Mouse (Mus musculus) ovary, postnatal 36 days (tissue): ENCODE measurements around the gene Srsf3.
"Not testable (repeated sequence)": the region's sequence is repeated elsewhere in the genome, so short reads cannot be mapped to it uniquely, and the experiment has no call there.

Experiments
- DNase-seq: peaks from one replicate; pipeline ENCODE4 v3.0.0; 2022; ENCODE audit warnings: low spot score, mixed read lengths

The Srsf3 gene

DNA sequence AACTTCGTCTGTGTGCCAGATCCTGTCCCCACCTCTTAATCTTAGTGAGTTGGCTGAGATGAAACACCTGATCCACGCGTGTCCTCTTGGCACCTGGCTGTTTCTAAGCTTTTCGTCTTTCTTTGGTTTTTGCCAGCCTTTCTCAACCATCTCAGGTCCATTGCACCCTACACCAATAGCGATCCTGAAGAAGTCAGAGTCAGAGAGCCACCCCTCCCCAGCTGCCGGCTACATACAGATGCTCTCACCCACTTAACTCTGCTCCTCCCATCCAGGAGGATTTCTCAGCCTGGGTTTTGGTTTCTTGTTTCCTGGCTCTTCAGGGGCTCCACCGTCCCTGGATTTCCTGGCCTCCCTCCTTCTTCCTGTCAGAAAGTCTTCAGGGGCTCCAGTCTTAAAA, 13.0 kb upstream of the Srsf3 start:
- no peak for DNase-seq

DNA sequence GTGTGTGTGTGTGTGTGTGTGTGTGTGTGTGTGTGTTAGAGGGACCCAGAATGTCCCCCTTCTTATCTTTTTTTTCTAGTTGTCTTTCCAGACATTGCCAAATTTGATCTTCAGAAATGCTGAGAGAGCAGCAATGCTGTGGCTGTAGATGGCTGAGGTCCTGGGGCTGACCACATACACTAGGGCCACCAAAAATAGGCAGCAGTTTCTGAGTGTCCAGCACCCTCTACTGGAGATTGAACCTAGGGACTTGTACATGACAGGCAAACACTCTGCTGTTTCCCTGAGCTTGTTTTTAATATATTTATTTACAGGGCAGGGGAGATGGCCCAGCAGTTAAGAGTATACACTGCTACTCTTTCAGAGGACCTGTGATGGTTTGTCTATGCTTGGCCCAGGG, 12.0 kb upstream of the Srsf3 start:
- DNase-seq: no peak

DNA sequence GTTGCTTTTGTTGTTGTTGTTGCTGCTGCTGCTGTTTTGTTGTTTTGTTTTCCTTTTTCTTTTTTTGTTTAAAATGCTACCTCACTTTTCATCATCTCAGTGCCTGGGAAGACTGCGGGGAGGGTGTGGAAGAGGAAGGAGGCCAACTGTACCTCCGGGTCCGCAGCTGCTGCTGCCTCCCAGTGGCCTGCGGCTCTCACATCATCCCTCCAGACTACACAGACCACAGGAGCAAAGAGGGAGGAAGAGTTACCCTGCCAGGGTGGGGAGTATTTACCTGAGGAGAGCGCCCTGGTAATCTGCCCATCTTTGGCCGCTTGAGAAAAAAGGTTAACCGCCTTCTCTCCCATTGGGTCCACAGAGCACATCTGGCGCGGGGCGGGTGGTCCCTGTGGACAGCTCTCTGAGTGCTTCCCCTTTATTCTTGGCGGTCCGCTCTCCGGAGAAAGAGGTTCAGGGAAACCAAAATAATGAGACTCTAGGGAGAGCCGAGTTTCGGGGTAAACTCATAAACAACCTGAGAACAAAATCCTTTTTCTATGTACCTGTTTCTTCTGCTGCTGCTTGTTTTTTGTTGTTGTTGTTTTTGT, 10.1 kb upstream of the Srsf3 start:
- DNase-seq: no peak

DNA sequence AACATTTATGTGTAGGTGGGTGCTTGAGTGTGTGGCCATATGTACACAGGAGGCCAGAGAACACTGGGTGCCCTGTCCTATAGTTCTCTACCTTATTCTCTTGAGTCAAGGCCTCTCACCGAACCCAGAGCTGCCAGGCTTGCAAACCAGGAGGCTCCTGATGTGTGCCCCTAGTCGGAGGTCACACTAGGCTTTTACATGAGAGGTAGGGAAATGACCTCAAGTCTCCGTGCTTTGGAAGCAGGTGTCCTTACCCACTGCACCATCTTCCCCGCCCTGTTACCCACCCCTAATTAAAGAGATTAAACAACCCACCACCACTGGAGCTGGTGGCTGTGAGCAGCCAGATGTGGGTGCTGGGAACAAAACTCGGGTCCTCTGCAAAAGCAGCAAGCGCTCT, 9.1 kb upstream of the Srsf3 start:
- DNase-seq: no peak

DNA sequence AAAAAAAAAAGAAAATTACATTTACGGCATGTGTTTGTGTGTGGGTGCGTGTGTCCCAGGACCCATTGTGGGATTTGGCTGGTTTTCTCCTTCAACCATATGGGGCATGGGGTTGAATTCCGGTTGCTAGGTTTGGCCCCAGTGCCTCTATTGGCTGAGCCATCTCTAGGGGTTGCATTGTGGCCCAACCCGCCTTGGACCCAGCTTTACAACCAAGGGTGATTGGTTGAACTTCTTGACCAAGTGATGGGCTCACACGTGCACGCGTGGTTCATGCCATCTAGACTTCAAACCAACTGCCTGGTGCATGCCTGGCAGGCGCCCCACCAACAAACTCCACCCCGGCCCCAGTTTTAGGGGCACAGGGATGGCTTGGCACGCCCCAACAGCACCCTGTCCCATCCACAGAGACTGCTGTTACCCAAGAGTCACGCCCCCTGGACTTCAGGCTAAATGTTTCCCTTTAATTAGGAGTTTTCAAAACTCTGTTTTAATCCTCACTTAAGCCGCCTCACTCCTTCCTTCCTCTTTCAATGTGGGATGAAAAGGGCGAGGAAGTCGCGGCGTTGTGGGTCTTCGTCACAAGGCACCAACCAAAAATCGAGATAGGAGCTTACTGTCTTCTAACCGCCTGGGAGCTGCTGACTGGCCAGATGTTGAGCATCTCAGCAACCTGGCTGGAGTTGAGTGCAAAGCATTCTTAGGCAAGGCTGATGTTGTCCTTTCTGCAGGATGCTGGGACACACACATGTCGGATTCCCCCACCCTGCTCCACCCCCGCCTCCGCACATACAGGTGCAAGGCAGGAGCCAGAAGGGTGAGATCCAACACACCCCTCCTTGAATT, 8.2 kb upstream of the Srsf3 start:
- DNase-seq: no peak

DNA sequence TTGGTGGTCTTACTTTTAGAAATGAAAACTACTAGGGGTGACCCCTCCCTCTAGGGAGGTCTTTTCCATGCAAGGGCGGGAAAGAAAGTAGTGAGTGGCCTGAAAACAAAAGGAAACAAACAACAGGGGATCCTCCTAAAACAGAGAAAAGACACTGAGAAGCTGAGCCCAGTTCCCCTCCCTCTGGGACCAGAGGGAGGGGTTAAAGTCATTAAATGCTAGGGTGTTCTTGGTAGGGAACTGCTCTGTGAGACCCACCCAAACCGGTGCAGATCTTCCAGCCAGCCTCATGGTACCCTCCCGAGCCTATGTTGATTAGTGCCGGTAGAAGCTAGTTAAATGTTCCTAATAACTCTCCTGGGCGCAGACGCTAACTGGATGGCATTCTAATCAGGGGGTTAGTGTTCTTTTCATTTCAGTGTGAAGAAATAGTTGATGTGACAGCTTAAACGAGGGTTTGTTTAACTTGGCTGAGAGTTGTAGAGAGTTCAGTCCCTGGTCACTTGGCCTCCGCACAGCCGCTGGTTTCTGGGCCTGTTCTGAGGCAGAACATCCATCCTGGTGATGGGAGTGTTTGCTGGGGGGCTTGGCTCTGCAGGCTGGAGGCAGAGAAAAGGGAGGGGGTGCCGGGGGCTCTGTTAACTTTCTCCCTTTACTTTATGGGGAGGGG, 7.4 kb upstream of the Srsf3 start:
- no peak for DNase-seq

DNA sequence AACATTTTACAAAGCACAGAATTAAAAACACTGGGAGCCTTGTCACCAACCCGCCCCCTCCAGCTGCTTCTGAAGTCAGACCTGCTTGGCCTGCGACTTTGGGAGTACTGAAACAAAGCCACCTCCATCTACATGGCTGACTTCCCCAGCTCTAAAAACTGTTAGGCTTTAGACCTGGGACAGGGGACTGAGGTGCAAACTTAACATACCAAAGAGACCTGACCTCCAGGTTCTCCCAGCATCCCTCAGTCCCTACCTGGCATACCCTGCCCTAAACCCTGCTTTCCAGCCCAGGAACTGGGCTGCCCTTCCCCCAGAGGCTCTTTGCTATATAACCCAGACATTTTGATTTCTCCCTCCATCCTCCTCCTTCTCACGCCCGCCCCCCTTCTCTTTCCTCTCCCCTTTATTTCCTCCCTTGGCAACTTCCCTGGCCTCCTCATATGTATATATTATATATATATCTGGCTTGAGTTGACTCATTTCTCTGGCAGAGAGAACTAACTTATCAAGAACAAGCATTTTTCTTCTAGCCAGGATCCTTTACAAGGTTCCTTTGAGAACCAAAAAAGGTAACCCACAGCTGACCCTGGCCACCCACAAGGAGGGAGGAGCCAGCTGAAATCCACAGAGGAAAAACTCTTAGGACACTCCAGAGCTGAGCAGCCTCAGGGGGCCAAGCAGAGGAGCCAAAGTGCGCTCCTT, 5.6 kb upstream of the Srsf3 start:
- no peak for DNase-seq

DNA sequence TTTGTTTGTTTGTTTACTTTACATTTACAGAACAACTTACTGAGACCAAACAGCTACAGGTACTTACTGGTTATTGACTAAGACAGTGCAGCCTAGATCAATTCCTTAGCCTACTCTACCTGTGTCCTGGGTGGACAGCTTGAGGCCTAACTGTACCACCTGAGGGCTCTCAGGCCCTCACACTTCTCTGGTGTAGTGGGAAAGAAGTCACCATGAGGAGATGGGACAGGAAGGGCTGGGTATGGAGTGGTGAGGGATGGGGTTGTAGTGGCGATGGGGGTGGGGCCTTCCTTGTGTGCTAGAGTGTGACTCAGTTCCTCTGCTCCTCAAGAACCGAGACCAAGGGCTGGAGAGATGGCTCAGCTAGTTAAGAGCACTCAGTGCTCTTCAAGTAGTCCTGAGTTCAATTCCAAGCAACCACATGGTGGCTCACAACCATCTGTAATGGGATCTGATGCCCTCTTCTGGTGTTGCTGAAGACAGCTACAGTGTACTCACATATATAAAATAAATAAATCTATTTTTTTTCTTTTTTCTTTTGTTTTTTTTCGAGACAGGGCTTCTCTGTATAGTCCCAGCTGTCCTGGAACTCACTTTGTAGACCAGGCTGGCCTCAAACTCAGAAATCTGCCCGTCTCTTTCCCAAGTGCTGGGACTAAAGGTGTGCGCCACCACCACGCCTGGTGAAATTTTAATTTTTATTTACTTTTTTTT, 1.9 kb upstream of the Srsf3 start:
- DNase-seq: no peak

DNA sequence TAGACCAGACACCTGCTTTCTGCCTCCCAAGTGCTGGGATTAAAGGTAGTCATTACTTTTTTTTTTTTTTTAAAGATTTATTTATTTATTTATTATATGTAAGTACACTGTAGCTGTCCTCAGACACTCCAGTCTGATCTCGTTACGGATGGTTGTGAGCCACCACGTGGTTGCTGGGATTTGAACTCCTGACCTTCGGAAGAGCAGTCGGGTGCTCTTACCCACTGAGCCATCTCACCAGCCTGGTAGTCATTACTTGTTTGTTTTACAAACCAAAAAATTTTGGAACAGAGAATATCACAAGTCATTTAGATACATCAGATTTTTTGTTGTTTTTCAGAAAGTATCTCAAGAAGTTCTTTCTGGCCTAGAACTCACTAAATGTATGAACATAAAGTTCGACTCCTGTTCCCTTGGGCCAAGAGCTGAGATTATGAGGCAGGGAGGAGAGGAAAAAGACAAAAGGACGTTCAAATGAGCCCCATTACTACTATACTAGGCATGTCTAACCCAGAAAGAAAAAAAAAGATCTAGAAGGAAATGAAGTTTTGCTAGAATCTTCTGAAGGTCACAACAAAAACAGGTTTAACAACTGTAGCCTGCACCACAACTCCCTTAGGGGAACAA, 1.2 kb upstream of the Srsf3 start:
- DNase-seq: not testable (repeated sequence)

DNA sequence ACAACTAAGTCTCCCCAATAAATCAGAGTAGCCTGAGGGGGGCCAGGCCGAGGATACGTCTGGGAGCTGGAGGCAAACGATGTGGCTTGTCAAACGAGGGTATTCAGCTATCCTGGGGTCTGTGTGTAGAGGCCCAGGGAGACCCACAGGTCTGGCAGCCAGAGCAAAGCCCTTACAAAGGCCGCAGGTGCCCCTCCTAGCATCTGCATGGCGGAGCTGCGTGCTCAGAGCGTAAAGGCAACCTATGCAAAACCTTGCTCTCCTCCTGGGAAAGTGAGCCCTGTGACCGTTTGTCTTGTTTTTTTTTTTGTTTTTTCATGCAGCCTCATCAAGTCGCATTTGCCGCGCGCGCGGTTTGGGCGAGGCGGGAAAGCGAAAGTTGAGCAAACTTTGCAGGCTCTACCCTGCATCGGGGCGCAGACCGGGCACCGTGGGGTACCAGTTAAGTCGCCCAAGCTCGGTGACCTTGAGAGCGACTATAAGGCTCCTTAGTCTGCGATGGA, 606 bp upstream of the Srsf3 start:
- no peak for DNase-seq

DNA sequence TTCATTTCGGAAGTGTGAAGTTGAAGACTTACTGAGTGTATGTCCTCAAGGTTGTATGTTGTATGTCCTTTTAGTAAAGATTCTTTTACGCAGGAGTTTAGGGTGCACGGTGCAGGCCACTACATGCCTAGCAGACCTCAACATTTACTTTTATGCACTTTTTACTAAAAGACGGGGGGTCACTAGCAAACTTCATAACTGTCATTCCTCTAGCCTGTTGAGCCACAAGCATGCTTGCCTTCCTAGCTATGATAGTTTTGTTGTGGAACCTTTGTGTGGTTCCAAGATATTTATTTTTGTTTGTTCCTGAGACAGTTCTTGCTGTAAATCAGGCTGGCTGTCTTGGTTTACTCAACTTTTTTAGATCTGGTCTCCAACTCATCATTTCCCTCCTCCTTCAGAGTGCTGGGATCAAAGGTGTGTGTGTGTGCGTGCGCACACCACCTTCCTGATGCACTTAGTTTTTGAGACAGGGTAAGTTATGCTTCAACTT, 1.2 kb downstream of the Srsf3 start:
- no peak for DNase-seq

DNA sequence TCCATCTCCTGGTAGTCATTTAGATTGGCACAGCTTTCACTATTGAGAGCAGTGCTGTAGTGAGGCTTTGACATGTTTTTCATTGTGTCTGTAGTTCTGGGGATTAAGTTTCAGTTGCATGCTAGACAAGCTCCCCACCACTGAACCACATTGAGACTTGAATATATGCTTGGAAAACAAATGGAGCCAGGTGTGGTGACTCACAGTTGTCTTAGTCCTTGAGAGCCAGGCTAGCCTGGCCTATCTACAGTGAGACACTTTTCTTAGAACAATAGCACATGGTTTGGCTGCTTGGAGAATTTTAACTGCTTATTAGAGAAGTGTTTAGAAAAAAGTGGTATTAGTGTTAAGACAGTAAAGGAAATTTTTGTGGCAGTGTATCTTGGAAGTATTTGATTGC, 1.8 kb downstream of the Srsf3 start:
- DNase-seq: no peak

DNA sequence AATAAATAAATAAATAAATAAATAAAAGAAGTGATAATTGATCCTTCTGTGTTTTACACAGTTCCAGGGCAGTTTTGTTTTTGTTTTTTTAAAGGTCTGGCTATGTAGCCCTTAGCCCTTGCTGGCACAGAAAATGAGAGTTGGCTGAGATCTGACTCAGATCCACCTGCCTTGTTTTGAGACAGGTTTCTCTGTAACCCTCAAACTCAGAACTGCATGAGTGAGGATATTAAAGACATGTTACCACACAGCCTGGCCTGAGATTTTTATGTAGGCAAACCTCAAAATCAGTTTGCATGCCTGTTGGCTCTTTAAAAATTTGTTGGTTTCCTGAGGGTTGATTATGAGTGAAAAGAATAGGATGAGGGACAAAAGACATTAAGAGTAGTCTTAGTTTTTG, 3.1 kb downstream of the Srsf3 start:
- DNase-seq: no peak

DNA sequence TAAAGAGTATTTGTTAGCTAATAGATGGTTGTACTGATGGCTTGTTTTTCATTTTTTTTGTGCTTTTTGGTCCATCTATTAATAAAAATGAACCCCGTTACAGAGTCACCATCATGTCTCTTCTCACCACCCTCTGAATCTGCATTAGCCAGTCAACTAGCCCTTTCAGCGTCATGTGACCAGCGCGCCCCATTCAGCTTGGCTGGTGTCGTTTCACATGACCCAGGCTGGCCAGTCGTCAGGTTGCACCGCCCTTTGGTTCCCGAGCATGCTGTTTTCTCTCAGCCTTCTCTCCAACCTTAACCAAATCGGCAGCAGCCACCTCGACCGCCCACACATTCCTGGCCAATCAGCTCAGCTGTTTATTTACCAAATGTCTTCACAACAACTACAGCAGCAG, 6.9 kb downstream of the Srsf3 start:
- no peak for DNase-seq

DNA sequence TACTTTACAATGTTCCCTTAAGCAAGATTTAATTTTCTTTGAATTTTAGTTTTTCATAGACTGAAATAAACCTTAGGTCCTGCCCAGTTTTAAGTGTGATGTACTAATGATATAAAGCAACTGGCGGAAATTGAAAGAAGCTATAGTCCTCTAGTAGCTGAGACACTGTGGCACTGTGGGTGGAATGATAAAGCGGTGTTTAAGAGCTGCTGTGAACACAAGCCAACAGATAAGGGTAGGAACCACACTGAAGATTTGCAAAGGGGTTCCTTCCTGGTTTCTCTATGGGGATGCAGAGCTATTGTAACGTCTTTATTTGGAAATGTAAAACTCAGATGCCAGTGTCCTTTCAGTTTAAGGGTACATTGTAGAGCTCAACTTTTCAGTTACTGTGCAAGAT, 9.2 kb downstream of the Srsf3 start:
- DNase-seq: not testable (repeated sequence)

DNA sequence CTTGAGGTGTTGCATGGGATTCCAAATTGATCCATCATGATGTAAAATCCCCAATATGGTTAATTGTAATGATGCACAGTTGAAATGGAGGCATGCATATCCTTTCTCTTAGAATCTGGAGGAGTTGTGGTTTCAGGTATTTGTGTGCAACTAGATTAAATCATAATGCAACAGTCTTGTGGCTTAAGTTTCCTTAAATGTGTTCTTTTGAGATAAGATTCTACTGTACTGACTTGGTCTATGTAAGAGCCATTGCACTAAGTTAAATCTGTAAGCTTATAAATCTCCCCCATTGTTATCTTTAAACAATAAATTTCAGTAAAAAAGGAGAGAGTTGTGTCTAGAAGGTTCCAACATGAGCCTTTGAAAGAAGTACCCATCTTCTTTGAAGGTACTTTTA, 10.1 kb downstream of the Srsf3 start:
- no peak for DNase-seq

DNA sequence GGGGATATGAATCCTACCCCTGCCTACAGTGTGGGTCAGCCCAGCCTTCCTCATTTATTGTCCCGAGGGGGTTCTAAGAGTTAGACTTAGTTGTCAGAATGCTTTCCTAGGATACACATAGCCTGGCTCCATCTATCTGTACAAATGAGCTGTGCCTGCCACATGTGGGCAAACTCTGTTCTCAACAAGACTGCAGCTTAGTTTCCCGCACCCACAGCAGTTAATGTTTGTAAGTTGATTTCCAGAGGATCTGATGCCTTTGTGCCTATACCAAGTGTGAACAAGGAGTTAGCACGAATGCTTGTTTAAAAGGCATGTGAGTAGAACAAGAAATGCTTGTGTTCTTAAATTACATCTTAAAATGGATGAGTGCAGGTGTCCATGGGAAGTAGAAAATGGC, 11.2 kb downstream of the Srsf3 start:
- DNase-seq: no peak

DNA sequence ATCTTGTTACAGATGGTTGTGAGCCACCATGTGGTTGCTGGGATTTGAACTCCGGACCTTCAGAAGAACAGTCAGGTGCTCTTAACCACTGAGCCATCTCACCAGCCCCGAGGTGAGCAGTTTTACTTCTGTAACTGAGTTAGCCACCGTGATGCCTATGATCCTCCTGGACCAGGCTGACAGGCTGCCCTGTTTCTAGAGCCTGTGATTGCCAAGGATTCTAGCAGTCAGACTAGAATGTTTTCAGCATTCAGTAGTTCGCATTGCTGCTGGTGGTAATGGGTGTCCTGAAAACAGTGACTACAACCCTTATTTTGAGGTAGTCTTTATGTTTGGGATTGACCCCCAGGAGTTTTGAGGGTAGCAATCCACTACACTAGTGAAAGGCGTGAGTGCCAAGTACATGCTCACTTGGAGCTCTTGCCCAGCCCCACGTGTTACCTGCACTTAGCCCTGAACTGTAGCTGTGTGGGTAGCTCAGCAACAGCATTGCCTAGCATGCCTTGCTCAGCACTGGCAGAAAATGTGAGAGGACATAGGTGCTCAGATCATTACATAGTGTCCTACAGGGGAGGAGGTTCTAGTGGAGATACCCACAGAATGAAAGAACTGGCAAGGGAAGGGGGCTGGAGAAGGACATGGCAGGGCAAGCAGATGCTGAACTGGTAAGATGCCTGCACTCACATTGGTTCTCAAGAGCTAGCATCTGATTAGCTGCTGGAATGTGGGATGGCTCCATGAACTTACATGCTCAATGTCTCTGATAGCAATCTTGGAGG, 11.9 kb downstream of the Srsf3 start:
- DNase-seq: no peak

DNA sequence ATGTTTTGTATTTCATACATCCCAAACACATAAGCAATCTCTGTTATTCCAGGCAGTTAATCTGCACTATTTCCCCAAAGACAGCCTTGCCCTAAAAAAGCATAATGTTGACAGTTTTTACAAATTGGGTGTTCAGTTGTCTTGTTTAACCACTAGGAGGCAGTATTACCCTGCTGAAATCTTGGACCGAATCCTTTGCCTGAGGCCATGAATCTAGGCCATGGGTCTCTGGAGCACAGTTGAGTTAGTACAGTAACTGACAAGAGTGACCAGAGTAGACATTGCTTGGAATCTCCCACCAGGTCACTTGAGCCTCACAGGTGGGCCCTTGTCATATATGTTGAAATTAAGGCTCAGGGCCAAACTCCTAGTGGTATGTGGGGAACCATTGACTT, 12.5 kb downstream of the Srsf3 start:
- no peak for DNase-seq

DNA sequence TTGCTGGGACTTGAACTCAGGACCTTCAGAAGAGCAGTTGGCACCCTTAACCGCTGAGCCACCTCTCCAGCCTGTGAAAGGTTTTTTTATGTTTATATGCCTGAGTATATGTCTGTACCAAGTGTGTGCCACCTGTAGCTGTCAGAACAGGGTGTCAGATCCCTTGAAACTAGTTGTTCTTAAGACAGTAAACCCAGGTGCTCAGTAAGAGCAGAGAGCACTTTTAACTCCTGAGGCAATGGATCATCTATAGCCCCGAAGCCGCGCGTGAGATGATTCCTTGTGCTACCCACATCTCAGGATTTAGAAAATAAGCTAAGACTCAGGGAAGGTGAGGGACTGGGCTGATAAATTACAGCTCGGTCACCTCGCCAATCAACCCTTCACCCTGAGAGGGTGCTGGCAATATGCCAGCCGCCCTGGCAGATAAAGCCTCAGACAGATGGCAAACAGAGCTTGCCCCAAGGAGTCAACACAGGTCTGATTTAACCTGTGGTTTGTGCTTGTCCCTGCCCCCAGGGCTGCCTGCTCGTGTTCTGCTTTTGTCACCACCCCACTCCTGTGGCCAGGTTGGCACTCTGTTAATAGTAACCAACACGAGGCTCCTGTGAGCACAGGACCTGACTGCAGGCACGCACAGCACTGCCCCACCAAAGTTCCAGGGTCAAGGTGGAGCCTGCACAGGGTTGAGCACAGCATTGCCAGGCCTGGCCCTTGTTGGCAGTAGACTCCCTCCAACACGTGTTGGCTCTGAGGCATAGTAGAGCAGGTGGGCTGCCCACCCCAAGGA, 13.5 kb downstream of the Srsf3 start:
- DNase-seq: peak; percentile 57
